Mouse (Mus musculus) neural tube, embryonic 11.5 days (tissue): Measurements from ENCODE around the gene Krit1. TPM values are rescaled to one million over a fixed set of nuclear protein-coding genes. Genes with fewer than 3 reads are reported as not detected.
A peak's percentile ranks its signal among the peaks of the same experiment; 100 is the strongest.
"Not testable (repeated sequence)": the region's sequence is repeated elsewhere in the genome, so short reads cannot be mapped to it uniquely, and the experiment has no call there.

Source experiments
- ATAC-seq: fragments of 200-750 bp; cut with Nextera tagmentation; 2 replicates; pipeline ENCODE4 v1.8.0; 2017; ENCODE audit warnings: moderate number of reproducible peaks, mild to moderate bottlenecking, moderate TSS enrichment, moderate library complexity; ENCODE audit not compliant: insufficient read depth, low FRiP score, low TSS enrichment
- DNase-seq: peaks from one replicate; pipeline ENCODE4 v3.0.0-alpha.2; 2015; ENCODE audit warnings: low spot score
- H3K27ac ChIP-seq: fragments of 300-500 bp; sonication (generic); 2 replicates; pipeline ENCODE4 v1.5.1; 2014; ENCODE audit warnings: low read depth, mild to moderate bottlenecking, low read length
- H3K27me3 ChIP-seq: fragments of 300-500 bp; sonication (generic); 2 replicates; pipeline ENCODE4 v1.6.1; 2014; ENCODE audit warnings: mild to moderate bottlenecking, low read length, mixed read lengths; ENCODE audit not compliant: control insufficient read depth, insufficient read depth
- H3K36me3 ChIP-seq: fragments of 300-500 bp; sonication (generic); 2 replicates; pipeline ENCODE4 v1.6.1; 2014; ENCODE audit warnings: mild to moderate bottlenecking, low read length, moderate library complexity, mixed read lengths; ENCODE audit not compliant: control insufficient read depth, insufficient read depth
- H3K4me1 ChIP-seq: fragments of 300-500 bp; sonication (generic); 2 replicates; pipeline ENCODE4 v1.6.1; 2014; ENCODE audit warnings: low read length, mixed read lengths; ENCODE audit not compliant: control insufficient read depth, insufficient read depth
- H3K4me2 ChIP-seq: fragments of 300-500 bp; sonication (generic); 2 replicates; pipeline ENCODE4 v1.6.1; 2014; ENCODE audit warnings: low read depth, mild to moderate bottlenecking, moderate library complexity
- H3K4me3 ChIP-seq: fragments of 300-500 bp; sonication (generic); 2 replicates; pipeline ENCODE4 v1.5.1; 2014; ENCODE audit warnings: low read depth, low read length
- H3K9ac ChIP-seq: fragments of 300-500 bp; sonication (generic); 2 replicates; pipeline ENCODE4 v1.6.1; 2014; ENCODE audit warnings: mild to moderate bottlenecking, low read length
- H3K9me3 ChIP-seq: fragments of 300-500 bp; sonication (generic); 2 replicates; pipeline ENCODE4 v1.6.1; 2016; ENCODE audit warnings: low read length; ENCODE audit not compliant: control insufficient read depth
- WGBS: fragments of 180-500 bp; shearing (Covaris S2); extraction: QIAGEN DNeasy Blood & Tissue Kit; methylation state at CpG from one replicate; pipeline ENCODE4 v1.1.7; 2014; 5-methylcytosine and 5-hydroxymethylcytosine counted together
- polyA plus RNA-seq: library from polyadenylated mRNA; unstranded; fragments of >200 nt; fragmentation: Nextera tagmentation; extraction: Ambion mirVana; gene quantifications from 2 replicates; pipeline ENCODE4 v1.2.1, GENCODE M21; 2014

The Krit1 gene
- polyA plus RNA-seq, 1 experiment from 2014 or later = 62.8 TPM

DNA sequence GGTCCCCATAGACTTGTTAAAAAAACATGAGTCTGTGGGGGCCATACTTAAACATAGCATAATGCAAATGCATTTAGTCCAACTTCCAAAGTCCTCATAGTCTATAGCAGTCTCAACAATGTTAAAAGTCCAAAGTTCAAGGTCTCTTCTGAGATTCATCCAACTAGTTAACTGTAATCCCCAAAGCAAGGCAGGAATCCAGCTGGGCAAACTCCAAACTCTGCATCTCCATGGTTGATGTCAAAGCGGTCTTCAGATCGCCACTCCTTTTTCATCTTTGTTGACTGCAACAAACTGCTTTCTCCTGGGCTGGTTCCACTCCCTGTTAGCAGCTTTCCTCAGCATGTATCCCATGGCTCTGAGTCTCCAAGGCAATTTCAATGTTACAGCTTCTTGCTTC is 5.9 kb upstream of the Krit1 start:
- H3K27ac ChIP-seq, H3K9ac ChIP-seq, H3K9me3 ChIP-seq, ATAC-seq, H3K4me2 ChIP-seq, H3K4me3 ChIP-seq, DNase-seq, H3K36me3 ChIP-seq, H3K27me3 ChIP-seq, H3K4me1 ChIP-seq: not testable (repeated sequence)
- 96% methylated on average over 2 of the region's 2 CpGs for WGBS

- not testable (repeated sequence) for ATAC-seq, H3K27ac ChIP-seq, H3K27me3 ChIP-seq, H3K4me1 ChIP-seq, H3K9me3 ChIP-seq, H3K4me2 ChIP-seq, H3K9ac ChIP-seq, H3K4me3 ChIP-seq, H3K36me3 ChIP-seq, DNase-seq
These were observed 4.3 kb upstream of the Krit1 start for GRCm38 (mm10) chr5:3798656-3799055.

GRCm38 (mm10) chr5:3800041-3800440 is 2.9 kb upstream of the Krit1 start:
- Histone ChIP-seq H3K9ac (no peak overlapping the region), H3K4me3 (no peak overlapping the region), H3K36me3 (no peaks in the 10 kb centered on the region), H3K27me3 (no peaks in the 10 kb centered on the region), H3K27ac (no peak overlapping the region), H3K9me3 (no peaks in the 10 kb centered on the region), H3K4me2 (no peak overlapping the region), H3K4me1 (peaks cover 6% of the 10 kb centered on the region; the same call in 1 of the 2 replicates)
- DNase-seq = no peak
- no peak for ATAC-seq
- 80% methylated on average over 1 of the region's 1 CpGs for WGBS

DNA sequence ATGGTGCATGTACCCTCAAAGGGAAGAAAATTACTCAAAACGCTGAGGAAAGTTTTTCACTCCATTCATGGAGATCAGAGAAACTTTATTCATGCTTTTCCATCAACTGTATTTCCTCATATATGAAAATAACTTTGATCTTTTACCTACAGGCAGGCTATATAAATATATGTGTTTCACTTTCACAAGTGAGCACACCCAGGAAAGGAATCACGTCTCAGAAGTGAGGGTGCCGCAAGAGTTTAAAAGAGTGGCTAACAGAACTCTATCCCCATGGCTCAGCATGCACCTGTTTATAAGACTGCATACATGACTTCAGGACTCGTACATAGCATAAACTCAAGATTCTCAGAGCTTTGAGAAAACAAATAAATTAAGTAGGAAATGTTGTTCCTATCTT is 2.1 kb upstream of the Krit1 start:
- Histone ChIP-seq H3K9ac (no peak overlapping the region), H3K4me2 (no peak overlapping the region), H3K27me3 (no peaks in the 10 kb centered on the region), H3K9me3 (no peaks in the 10 kb centered on the region), H3K4me3 (no peak overlapping the region), H3K36me3 (no peaks in the 10 kb centered on the region), H3K27ac (no peak overlapping the region), H3K4me1 (peaks cover 6% of the 10 kb centered on the region; the same call in 1 of the 2 replicates)
- DNase-seq (no peak), ATAC-seq (no peak)
- WGBS = 86% methylated on average over 4 of the region's 4 CpGs

DNA sequence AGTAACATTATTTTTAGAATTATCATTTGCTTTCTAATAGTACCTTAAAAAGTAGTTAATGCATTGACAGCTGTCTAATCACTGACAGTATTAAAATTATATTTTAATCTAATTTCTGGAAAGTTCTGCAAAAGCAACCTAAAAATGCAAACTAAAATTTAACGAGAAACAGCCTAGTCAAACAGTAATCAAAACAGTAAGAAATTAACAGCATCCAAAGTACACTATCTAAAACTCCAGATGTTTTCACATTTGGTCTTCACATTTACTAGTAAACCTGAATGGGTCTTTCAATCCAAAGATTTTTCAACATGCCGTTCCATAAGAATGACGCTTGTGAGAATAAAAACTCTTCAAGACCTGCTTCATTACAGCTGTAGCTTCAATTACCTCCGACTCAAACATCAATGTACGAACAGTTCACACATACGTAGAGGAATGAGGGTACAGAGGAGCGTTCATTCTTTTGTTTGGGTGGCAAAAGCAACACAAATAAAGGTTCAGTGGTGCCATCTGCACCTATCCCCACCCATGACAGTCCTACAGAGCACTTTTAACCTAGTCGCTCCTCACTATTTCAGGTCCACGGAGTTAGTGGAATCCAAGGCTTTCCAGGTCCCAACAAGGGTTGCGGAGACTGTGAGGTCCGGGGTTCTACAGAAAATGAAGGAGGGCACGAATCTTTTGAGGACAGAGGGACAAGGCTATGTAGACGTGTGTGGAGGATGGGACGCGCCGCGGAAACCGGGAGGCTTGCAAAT is 1.1 kb upstream of the Krit1 start:
- Histone ChIP-seq H3K9ac (peak overlapping the region; percentile 82), H3K4me3 (peak overlapping the region; percentile 89), H3K27ac (peak overlapping the region; percentile 87), H3K9me3 (no peaks in the 10 kb centered on the region), H3K36me3 (no peaks in the 10 kb centered on the region), H3K4me2 (peak overlapping the region; percentile 89), H3K4me1 (peaks cover 6% of the 10 kb centered on the region; the same call in 1 of the 2 replicates), H3K27me3 (no peaks in the 10 kb centered on the region)
- DNase-seq = peak; percentile 60
- peak; percentile 8 for ATAC-seq
- WGBS = 6% methylated on average over 18 of the region's 18 CpGs

DNA sequence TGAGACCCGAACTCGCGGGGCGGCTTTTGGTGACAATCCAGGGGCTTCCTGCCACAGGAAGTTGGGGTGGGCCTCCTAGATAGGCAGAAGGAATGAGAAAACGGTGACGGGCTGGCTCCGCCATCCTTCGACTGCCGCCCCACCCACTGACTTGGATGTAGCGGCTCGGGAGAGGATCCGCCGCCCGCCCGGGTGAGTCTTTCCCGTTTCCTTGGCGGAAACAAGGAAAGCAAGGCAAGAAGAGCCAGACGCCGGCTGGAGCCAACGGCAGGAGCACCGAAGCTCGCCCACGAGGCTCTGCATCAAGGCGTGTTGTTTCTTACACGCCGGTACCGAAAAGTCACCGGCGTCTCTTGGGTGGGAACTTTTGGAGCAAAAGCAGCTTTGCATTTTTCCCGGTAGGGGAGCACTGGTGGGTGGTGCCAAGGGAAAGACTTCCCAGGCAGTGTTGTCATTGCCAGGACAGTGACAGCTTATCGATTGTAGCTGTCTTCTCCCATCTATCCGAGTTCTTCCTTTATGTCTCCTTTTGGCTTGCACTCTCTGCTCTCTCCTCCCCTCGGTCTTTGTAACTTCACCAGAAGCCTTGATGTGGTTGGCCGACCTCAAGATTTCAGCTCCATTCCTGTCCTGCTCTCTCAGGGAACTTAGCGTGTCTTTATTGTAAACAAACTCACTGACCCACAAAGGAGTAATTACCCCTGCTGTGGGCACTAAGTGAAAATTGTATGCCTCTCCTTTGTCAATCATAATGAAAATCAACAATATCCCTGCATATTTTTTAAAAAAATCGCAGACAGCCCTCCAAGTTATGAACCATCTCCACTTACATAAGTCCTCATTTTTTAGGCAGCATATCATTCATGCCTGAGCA is 545 bp downstream of the Krit1 start:
- peaks cover 6% of the 10 kb centered on the region; the same call in 1 of the 2 replicates for H3K4me1 ChIP-seq
- peak overlapping the region; percentile 89 for H3K4me2 ChIP-seq
- peak overlapping the region; percentile 89 for H3K4me3 ChIP-seq
- peak overlapping the region; percentile 82 for H3K9ac ChIP-seq
- WGBS = under 1% methylated on average over 36 of the region's 36 CpGs
- H3K36me3 ChIP-seq = no peaks in the 10 kb centered on the region
- DNase-seq (no peak), ATAC-seq (peak; percentile 69)
- H3K27me3 ChIP-seq = no peaks in the 10 kb centered on the region
- H3K9me3 ChIP-seq = no peaks in the 10 kb centered on the region
- H3K27ac ChIP-seq = peak overlapping the region; percentile 87

- WGBS = 97% methylated on average over 1 of the region's 1 CpGs
- H3K27ac ChIP-seq = no peak overlapping the region
- no peak overlapping the region for H3K4me3 ChIP-seq
- H3K9ac ChIP-seq = no peak overlapping the region
- no peak for DNase-seq
- H3K4me1 ChIP-seq = peaks cover 3% of the 10 kb centered on the region; the same call in 1 of the 2 replicates
- ATAC-seq = no peak
- H3K4me2 ChIP-seq = no peak overlapping the region
- H3K36me3 ChIP-seq = peaks cover 4% of the 10 kb centered on the region
- no peaks in the 10 kb centered on the region for H3K27me3 ChIP-seq
- H3K9me3 ChIP-seq = no peaks in the 10 kb centered on the region
These were observed 5.5 kb downstream of the Krit1 start for GRCm38 (mm10) chr5:3808472-3808871.

DNA sequence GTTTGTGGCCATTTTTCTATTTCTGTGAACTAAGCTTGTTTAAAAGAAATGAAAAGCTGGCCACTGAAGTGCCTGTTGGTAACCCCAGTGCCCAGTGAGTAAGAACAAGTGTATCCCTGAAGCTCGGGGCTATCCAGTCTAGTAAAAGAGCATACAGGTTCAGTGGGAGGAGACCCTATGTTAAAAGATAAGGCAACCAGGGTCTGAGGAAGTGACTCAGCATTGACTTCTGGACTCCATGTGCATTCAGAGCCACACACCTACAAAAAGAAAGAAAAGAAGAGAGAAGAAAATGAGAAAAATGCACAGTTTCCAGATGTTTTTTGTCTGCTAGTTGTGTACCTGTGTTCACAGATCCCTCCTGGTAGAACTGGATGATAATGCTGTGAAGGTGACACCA is 31.1 kb downstream of the Krit1 start:
- H3K9ac ChIP-seq = no peak overlapping the region
- no peak overlapping the region for H3K4me3 ChIP-seq
- ATAC-seq (no peak), DNase-seq (no peak)
- WGBS = 81% methylated on average over 1 of the region's 1 CpGs
- H3K9me3 ChIP-seq = no peaks in the 10 kb centered on the region; the same call in 1 of the 2 replicates
- no peaks in the 10 kb centered on the region for H3K4me1 ChIP-seq
- H3K36me3 ChIP-seq = peaks cover 7% of the 10 kb centered on the region
- H3K4me2 ChIP-seq = no peak overlapping the region
- no peaks in the 10 kb centered on the region for H3K27me3 ChIP-seq
- no peak overlapping the region for H3K27ac ChIP-seq
